Mouse (Mus musculus): ENCODE data around the gene Scn8a.

Scn8a gene

DNA sequence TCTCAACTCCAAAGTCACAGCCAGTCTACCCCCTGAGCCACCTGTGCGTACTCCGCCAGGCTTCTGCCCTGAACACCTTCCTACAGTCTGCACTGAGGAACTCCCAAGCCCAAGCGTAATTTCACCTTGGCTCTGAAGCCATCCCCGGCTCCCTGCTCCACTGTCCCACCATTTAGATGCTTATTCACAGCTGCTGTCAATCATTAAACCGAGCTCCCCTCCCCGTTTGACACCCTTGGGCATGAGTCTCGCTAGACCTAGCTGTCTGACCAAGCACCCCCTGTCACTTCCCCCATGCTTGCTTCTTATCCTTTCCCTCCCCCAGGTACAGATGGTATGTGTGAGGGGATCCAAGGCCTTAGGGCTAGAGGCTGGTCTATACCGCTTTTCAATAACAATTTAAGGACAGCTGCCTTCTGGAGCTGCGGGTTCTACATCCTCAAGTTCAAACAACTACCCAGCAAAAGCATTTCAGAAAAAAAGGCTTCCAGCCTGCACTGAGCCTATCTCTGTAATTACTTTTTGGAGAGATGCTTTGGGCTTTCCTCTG is 200.1 kb downstream of the Scn8a start:
- DNase-seq (ENCODE audit: low read depth, low spot score) = no peak

DNA sequence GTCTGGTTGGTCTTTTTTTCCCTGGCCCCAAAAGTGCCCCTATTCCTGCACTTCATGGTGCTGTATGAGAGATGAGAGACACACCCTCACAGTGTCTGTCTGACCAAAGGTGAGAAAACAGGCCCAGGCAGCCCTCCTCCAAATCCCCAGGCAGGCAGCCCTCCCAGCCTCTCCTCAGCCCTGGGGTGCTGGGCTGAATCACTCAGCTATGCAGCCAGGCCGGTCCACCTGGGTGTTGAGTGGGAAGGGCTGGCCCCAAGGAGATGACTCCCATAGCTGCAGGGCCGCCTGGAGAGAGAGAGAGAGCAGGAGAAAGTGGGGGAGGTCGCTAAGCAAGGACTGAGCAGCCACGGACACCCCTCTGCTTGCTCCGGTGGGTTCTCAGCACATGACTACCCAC is 201.1 kb downstream of the Scn8a start:
- DNase-seq (ENCODE audit: low read depth, low spot score) = no peak

DNA sequence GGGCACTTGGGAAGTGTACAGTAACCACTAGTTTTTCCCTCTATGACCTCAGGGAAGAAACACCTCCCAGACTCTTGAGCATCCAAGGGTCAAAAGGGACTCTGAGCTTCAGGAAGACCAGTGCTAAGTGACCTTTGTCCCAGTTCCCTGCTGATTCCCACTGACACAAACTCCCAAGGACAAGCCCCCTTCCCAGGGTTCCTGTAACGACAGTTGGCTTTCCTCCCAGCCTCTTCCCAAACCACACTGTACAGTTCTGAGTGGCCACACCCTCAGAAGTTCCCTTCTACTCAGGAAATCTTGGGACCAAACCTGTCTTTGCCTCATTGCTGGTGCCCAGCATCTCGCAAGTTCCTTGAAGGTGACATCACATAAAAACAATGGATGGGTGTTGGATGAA is 203.1 kb downstream of the Scn8a start:
- DNase-seq (ENCODE audit: low read depth, low spot score) = no peak

DNA sequence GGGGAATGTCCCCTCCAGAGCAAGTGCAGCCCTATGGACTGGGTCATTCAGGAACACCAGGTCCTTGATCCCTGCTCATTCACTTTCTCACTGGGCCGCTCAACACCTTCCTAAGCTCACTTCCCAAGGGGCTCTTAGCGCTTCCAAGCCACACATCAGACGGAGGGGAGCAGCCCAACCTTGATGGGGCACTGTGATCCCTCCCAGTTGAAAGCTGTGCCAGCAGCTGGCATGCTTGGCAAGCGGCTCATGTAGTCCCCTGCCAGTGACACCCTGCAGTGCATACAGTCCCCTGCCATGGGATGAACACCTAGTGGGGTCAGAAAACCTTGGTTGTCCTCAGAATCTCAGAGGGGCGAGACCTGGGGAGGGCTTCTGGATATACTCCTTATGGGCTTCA is 204.4 kb downstream of the Scn8a start:
- DNase-seq (ENCODE audit: low read depth, low spot score) = no peak

DNA sequence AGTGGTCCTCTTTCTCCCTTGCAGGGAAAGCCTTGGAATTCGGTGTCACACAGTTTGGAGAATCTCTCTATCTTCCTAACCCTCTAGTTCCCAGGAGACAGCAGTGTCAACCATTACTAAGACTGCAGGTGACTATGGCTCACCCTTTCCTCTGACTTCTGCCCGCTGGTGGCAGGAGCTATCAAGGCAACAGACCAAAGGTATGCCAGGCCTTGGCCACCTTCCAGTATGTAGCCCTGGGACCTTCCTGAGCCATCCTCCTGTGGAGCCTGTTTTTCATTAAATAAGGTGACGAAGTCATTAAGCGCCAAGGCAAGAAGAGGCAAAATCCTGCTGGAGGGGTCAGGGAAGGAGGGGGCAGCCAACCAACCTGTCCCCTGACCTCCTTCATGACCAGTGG is 205.5 kb downstream of the Scn8a start:
- DNase-seq (ENCODE audit: low read depth, low spot score) = no peak

DNA sequence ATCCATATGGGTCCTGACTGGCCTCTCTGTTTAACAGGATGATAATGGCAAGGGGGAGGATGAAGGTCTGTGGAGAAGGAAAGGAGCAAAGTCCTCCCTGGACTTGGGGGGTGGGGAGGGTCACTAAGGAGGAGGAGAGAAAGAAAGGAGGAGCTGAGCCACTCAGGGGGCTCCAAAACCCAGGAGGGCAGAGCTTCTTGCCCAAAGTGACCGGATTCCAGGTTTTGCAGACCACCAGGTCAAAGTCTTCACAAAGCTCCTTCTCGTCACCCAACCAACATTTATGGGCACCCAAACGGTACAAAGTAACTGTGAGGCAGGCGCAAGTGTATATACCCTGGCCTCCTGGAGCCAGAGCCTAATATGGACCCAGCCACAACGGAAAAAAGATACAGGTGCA is 206.0 kb downstream of the Scn8a start:
- no peak for DNase-seq (ENCODE audit: low read depth, low spot score)

DNA sequence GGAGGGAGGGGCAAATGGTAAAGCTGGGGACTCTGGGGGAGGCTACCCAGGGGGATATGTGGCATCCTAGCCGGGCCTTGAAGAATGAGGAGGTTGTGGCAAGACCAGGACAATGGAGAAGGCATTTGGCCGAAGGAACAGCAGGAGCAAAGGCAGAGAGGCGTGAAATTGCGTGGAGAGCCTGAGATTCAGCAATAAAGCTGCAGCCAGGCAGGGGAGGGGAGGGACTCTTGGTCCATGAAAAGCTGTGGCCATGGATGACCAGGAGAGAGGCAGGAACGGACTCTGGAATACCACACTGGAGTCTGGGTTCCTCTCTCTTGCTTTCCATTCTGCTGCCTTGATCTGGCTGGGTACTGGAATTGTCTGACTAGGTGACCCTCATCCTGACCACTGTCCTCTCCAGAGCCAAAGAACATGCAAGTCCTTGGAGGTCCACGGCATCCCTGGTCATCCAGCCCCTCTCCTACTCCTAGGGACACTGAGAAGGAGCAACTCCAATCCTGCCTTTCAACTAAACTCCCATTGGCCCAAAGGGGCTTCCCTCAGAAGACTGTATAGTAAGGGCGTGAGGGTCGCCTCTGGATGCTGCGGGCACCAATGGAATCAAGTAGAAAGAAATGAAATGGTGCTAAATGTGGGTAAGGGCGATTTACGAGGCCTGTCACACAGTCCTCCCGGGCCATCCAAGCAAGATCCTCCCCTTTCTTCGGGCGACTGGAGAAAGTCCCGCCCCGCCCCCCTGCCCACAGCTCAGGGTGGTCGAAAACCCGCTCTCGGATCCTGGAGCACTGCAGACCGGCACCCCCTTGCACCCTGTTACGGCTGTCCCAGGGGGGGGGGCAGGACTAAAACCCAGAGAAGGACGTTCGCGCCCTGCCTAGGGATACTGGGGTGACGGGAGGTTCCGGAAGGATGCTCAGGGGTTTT is 206.7 kb downstream of the Scn8a start:
- DNase-seq (ENCODE audit: low read depth, low spot score) = no peak

DNA sequence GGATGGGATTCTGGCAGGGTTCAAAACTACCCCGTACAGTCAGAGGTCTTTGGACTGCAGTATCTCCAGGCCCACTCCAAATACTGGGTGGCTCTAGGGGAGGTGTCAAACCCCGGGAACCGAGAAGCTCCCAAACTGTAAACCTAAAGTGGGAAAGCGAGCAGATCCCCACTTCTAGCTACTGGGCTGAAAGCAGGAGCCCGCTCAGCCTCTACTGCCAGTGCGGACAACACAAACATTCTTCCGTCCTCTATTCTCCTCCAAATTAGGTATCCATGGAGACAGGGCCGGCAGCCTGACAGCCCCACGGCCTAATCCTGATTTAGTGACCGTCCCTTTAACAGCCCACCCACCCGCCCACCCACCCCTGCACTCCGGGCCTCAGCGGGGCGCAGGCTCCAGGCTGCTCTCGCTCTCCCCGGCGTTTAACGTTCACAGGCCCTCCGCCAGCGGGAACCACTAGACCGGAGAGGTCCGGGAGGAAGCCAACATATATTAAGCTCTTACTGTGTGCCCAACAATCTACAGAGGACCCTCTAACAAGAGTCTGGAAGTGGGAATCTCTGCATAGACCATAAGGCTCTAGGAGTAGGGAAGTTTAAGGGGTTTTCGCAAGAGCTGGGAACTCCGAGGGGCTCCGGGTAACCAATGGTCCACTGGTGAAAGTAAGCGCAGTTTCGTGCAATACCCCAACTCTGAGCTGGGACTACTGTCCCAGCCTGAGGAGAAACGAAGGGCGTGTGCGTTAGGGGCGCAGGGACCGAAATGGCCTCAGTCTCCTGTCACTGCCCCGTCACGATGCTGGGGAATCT is 207.5 kb downstream of the Scn8a start:
- no peak for DNase-seq (ENCODE audit: low read depth, low spot score)

DNA sequence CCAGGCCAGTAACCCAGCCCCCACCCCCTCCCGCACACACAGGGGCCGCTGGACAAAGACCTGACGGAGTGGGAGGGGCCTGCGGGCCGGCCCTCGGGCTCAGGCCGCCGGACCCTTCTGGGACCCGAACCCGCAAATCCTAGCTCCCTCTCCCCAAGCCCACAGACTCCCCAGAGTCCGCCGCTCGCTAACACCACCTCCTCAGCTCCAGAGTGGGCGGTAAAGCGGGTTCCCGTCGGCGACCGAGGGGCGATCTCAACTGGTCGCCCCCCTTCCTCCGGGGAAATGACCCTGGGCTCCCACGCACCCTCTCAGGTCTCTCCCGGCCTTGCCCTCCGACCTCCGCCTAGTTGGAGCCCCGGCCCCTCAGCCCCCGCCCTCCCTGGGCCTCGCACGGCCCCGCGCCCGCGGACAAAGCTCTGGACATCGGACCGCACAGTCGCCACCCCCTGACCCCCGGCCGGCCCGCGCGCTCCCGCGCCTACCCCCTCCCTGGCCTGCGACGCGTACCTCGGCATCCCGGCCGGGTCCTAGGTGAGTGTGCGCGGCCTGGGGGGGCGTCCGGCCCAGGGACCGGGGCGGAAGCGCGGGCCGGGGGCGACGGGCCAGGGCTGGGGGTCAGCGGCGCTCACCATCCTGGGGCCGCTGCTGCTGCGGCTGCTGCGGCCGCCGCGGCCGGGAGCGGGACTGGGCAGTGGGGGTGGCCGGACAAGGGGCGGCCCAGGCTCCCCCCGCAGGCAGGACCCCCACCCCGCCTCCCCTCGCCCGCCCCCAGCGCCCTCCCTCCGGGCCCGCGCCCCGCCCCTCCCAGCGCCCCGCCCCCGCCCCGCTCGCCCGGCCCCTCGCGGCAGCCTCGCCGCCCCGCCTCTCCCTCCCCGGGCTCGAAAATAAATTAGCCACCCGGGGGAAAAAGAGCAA is 208.4 kb downstream of the Scn8a start, which contains the start of gene Fignl2:
TSS of gene Fignl2 (minus strand) at position 755 of the 918 bp plus-strand sequence.
- no peak for DNase-seq (ENCODE audit: low read depth, low spot score)

DNA sequence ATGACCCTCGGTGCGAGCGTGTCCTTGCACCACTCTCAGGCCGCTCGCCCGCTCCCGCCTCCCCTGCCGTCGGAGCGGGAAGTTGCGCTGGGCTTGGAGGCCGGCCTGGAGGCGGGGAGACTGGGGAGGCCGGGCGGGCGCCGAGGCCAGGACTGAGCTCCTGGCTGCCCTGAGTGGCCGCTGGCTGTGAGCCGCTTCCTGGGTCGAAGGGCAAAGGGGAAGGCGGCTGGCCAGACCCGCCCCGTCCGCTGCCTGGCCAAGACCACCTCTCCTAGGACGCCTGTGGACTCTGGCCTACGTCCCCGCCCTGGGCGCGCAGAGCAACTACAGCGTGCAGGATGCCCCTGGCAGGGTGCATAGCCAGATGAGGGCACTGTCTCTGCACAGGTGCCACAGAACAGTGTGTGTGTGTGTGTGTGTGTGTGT is 209.1 kb downstream of the Scn8a start:
- DNase-seq (ENCODE audit: low read depth, low spot score) = no peak

DNA sequence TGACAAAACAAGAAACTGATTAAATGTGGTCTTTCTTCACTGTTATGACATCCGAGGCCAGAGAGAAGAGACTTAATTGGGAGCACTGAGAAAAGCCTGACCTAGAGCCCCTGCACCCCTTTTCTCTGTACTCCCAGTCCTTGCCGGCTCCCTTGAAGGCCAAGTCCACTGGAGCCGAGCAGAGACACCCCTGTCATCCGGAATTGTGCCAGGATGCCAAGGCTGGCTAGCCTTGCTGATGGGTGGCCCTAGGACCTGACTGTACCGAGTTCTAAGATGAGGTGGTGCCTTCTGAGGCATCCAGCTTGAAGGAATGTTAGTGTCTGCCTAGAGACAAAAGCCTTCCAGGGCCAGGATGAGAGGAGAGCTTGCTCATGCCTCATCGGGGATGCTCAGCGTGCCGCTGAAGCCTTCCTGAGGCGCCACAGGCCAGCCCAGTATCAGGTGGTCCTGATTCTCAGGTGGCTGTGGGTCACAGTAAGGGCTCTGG is 210.4 kb downstream of the Scn8a start:
- DNase-seq (ENCODE audit: low read depth, low spot score) = no peak

DNA sequence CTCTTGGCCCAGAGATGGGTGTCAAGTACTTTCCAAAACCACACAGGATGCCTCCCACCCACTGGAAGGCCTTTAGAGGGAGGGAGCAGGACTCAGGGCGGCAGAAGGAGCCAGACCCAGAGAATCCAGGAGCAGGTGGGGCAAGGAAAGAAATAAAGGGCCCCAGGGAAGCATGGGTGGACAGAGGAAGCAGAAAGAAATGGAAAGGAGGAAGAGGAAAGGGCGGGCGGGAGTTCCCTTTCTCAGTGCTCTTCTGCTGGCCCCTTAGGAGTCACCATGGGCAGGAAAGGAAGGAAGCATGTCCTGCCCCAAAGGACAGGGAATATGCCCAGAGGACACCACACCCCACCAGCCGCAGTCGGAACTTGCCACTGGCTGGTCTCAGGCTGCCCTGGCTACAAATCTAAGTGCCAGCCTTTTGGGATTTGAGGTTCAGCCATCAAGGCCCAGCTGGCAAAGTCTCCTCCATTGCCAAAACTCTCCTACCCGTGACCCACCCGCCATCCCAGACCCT is 211.4 kb downstream of the Scn8a start:
- no peak for DNase-seq (ENCODE audit: low read depth, low spot score)

DNA sequence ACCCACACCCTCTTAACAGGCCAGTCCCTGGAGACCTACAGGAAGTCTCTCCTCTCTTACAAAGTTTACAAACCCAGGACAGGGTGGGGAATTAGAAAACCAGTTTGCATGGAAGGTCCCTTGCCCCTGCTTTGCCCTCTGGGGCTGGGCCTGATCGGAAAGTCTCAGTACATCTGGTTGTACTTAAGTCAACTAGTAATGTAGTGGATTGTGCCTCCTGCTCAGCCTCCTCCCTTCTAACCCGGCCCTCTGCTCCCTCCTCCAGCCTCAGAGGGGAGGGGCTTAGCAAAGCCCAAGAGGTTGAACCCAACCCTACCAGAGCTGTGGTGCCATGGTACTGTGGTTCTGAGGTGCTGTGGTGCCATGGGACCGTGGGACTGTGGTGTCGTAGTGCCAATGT is 212.6 kb downstream of the Scn8a start:
- no peak for DNase-seq (ENCODE audit: low read depth, low spot score)

DNA sequence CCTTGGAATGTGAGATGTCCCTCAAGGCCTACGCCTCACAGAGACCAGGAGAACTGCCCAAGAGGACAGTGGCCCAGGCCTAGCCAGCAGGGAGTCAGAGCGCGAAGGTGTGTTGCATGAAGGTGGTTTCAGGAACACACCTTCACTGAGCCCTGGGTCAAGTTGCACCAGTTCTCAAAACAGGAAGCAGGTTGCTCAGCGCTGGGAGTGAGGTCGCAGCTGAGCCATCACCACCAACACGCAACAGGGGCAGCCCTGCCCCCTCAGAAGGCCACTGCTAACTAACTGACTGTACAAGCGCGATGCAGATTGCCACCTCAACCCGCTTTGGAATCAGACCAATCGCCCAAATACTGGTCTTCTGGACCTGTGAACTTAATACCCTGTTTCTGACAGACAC is 214.8 kb downstream of the Scn8a start:
- DNase-seq (ENCODE audit: low read depth, low spot score) = no peak

DNA sequence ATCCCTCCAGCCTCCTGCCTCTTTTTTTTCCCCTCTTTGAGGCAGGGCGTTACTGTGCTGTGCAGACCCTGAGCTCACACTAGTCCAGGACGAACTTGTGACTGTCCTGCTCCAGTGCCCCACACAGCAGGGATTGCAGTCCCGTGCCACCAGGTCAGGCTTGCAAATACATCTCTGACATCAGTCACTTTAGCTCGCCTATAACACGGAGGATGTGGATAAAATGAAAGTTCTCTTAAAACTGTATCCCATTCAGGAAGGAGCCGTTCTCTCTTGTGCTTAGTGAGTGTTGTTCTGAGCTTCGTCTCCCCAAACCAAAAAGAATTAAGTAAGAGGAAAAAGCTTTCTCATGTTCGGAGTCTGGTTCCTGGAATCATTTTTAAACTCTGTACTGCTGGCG is 216.8 kb downstream of the Scn8a start:
- no peak for DNase-seq (ENCODE audit: low read depth, low spot score)

DNA sequence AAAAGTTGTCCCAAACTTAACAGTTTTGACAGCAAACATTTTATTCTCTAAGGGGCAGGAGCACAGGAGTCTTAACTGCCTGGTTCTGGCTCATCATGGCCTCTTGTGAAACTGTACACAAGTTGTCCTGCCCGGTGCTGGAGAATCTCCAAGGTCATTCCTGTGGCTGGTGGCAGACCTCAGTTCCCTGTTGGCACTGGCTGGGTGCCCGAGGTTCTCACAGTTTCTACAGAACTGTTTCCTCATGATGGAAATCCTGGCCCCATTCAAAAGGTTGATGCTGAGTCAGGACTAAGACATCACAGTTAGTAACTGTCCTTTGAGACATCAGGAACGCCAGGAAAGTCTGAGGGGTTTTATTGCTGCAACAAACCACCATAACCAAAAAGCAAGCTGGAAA is 217.3 kb downstream of the Scn8a start:
- DNase-seq (ENCODE audit: low read depth, low spot score) = no peak

DNA sequence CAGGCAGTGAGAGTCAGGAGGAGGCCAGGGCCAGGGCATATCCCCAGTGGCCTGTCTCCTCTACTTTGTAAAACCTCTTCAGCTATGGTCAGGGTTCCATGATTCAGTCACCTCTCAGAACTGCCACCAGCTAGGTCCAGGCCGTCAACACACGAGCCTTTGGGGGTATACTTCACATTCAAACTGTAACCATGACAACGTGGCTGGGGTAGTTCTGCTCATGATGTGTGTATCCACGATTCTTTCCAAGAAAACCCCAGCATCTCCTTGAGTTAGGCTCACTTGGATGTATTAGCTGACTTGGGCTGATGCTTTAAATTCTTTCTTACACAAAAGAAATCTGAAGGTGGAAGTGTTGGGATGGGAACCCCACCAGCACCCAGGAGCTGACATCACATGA is 218.6 kb downstream of the Scn8a start:
- DNase-seq (ENCODE audit: low read depth, low spot score) = no peak

DNA sequence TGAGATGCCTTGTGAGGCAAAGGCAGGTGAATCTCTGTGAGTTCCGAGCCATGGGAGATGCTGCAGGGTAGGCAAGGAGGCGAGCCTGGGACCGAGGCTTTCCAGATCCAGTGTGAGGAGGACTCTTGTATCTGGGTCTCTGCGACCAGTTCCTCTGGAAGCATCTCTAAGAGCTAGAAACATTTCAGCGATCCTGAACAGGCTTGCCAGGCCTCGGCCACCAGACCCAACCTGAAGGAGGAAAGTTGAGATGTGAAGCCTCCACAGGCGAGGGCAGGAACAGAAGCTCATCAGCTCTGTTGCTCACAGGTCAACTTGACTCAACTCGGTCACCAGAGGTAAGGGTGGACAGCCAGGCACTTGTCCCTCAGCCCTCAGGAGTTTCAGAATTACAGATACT is 221.9 kb downstream of the Scn8a start:
- DNase-seq (ENCODE audit: low read depth, low spot score) = no peak

DNA sequence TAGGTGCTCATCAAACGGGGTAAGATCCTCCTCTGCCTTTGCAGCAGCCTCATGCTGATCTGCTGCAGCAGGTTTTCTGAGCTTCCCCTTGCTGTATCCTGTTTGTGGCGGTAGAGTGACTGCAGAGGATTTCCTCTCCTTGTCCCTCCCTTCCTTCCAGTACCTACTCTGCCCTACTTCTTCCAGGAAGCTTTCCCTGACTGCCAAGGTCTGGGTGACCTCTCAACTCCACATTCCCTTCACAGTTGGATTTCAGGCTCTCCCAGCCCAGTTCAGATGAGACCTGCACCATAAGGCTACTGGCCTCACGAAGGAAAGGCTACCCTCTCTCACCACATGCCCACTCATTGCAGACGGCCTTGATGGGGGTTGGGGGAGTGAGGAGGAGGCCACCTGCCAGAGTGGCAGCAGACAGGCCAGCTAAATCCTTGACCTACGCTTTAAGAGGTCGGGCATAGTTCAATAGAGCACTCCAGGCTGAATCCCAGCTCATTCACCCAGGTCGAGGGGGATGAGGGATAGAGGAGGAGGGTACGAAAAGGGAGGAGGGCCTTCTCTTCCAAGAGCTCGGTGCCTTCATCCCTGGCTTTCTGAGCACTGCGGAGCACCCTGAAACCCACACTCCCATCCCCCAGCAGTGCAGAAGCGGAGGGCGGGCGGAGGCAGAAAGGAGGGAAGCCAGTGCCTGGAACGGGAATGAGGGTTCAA is 222.6 kb downstream of the Scn8a start:
- DNase-seq (ENCODE audit: low read depth, low spot score) = no peak
